Mouse (Mus musculus): ENCODE data around the gene Klhdc7a. TPM values are rescaled to one million over a fixed set of nuclear protein-coding genes. Genes with fewer than 3 reads are reported as not detected.

Gene Klhdc7a
- 0.49 and 0.96 TPM in 2 replicates for polyA plus RNA-seq (2012; rRNA removed)

DNA sequence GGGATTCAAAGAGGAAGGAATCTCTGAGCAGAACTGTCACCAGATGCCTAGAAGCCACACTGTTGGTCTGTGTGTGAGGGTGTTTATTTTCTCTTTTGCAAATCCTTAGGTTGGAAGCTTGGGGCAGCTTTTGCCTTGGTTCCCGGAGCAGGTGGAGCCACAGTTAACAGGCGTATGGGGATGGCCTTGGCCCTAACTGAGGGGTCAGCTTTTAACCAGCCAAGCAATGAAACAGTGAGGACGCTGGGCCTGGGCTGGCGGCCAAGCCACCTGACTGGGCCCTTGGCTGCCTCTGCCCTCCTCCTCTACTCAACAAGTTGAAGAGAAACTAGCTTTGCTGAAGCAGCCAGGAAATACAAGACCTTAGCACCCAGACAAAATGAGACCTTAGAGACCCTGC, at the start of gene Klhdc7a:
TSS of gene Klhdc7a (minus strand) at position 105 of the 400 bp plus-strand sequence.
- TF ChIP-seq CTCF (IDR thresholded peaks at IDR 0.05; ENCODE audit: borderline replicate concordance, extremely low read depth, insufficient read depth, insufficient read length) (no peak), POLR2A (IDR thresholded peaks at IDR 0.05; ENCODE audit: borderline replicate concordance, extremely low read depth, insufficient read depth, insufficient read length, poor library complexity, severe bottlenecking) (no peak)
- DNase-seq (ENCODE audit: low read depth) = peak; percentile 78

GRCm38 (mm10) chr4:140015916-140016315, 48.1 kb upstream of the Klhdc7a start:
- no peak for DNase-seq (ENCODE audit: low read depth)
- TF ChIP-seq POLR2A (IDR thresholded peaks at IDR 0.05; ENCODE audit: borderline replicate concordance, extremely low read depth, insufficient read depth, insufficient read length, poor library complexity, severe bottlenecking) (no peak), CTCF (IDR thresholded peaks at IDR 0.05; ENCODE audit: borderline replicate concordance, extremely low read depth, insufficient read depth, insufficient read length) (no peak)

DNA sequence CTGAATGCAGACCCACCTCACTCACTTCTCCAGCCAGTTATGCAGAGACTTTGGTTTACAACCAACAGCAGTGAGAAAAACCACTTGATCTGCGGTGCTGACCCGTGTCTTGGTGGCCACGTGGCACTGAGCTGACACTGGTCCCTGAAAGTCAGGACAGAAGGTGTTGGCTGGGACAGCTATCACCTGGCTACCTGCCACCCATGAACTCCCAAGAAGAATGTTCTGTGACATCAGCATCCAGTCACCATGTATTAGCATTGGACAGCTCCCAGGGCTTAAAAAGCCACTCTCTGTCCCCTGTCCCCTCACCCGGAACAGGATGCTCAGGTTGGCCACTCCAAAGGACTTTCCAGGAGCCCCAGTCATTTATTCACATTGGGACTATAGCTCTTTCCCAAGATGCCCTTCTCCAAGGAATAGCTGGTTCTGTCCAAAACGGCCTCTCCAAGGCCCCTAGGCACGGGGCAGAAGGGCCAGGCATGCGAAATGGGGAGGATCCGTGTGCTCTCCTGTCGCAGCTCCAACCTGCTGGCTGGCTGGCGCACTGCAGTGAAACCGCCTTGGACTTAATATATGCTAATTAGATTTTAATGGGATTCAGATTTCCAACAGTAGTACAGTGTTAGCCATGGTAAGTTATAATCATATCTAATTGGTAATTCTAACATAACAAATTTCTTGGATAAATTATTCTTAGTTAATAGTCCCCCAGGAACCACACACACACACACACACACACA, 43.1 kb upstream of the Klhdc7a start:
- TF ChIP-seq CTCF (IDR thresholded peaks at IDR 0.05; ENCODE audit: borderline replicate concordance, extremely low read depth, insufficient read depth, insufficient read length) (peak; percentile 62), POLR2A (IDR thresholded peaks at IDR 0.05; ENCODE audit: borderline replicate concordance, extremely low read depth, insufficient read depth, insufficient read length, poor library complexity, severe bottlenecking) (no peak)

DNA sequence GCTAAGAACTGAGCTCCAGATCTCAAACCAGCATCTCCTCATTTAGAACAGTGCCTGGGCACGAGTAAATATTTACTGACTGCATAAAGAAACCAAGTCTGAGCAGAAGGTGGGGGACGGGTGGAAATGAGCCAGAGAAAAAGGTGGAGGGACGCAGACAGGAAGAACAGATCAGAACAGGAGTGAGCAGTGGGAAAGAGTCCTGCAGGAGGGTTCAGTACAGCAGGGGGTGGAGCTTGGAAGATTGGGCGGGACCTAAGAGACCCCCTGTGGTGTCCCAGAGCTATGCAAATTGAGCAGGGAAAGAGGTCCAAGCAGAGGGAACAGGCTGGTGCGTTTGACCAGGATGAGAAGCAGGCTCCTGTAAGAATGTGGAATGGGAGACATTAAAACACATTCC, 37.1 kb upstream of the Klhdc7a start:
- DNase-seq (ENCODE audit: low read depth) = peak; percentile 41
- TF ChIP-seq POLR2A (IDR thresholded peaks at IDR 0.05; ENCODE audit: borderline replicate concordance, extremely low read depth, insufficient read depth, insufficient read length, poor library complexity, severe bottlenecking) (no peak), CTCF (IDR thresholded peaks at IDR 0.05; ENCODE audit: borderline replicate concordance, extremely low read depth, insufficient read depth, insufficient read length) (no peak)

More for the DNA sequence above, 43.1 kb upstream of the Klhdc7a start:
- peak; percentile 85 for DNase-seq (ENCODE audit: low read depth)

GRCm38 (mm10) chr4:140004170-140004569, 36.3 kb upstream of the Klhdc7a start:
- TF ChIP-seq CTCF (IDR thresholded peaks at IDR 0.05; ENCODE audit: borderline replicate concordance, extremely low read depth, insufficient read depth, insufficient read length) = no peak
- TF ChIP-seq POLR2A (IDR thresholded peaks at IDR 0.05; ENCODE audit: borderline replicate concordance, extremely low read depth, insufficient read depth, insufficient read length, poor library complexity, severe bottlenecking) = no peak
- DNase-seq (ENCODE audit: low read depth) = peak; percentile 60

DNA sequence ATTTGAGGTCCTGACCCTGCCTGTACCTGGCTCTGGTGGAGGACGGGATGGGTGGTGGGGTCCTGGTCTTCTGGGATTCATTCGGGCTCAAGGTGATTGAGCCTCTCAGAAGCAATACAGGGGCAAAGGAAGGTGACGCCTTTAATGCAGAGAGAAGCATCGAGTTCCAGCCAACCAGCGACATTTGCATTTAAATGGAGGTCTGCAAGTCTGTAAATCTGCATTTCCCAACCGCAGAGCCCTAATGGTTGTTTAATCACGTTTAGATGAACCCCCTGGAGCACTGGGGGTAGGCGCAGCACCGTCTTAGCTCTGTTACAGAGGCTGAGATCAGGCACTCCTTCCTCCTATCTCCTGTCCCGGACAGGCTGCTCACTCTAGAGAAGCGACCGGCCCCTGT, 34.2 kb upstream of the Klhdc7a start:
- TF ChIP-seq CTCF (IDR thresholded peaks at IDR 0.05; ENCODE audit: borderline replicate concordance, extremely low read depth, insufficient read depth, insufficient read length) (no peak), POLR2A (IDR thresholded peaks at IDR 0.05; ENCODE audit: borderline replicate concordance, extremely low read depth, insufficient read depth, insufficient read length, poor library complexity, severe bottlenecking) (no peak)
- peak; percentile 77 for DNase-seq (ENCODE audit: low read depth)

DNA sequence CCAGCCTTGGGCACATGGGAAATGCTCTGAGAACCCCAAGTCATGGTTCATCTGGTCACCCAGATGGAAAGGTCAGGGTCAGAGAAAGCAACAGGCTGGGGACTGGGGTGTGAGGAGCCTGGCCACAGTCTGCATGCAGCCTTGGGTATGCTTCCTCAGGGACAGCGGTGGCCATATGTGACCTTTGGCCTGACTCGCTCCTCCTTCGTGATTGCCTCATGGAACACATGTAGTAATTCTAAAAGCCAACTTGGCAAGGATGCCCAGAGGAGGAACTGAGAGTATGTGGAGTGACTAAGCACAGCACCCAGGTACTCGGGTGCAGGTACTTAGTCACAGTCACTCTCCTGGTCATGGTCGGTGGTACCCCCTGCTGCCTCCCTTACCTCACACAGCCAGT, 33.1 kb upstream of the Klhdc7a start:
- no peak for DNase-seq (ENCODE audit: low read depth)
- no peak for TF ChIP-seq CTCF (IDR thresholded peaks at IDR 0.05; ENCODE audit: borderline replicate concordance, extremely low read depth, insufficient read depth, insufficient read length)
- no peak for TF ChIP-seq POLR2A (IDR thresholded peaks at IDR 0.05; ENCODE audit: borderline replicate concordance, extremely low read depth, insufficient read depth, insufficient read length, poor library complexity, severe bottlenecking)

DNA sequence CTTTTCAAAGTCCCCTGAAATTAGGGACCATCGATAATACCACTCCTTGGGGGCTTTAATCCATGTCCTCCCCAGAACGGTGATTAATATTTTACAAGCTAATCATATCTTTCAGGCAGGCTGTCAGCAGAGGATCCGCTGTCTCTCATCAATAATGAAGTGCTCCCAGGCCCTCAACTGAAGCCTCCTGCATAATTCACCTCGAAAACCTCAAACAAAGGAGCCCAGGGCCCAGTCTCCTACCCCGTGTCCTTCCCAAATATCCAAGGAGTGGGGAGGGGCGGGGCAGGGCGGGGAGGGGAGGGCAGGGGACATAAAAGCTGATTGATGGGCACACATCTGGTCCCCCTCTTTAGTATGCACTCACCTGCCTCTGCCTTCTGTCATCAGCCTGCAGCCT, 31.2 kb upstream of the Klhdc7a start:
- DNase-seq (ENCODE audit: low read depth) = peak; percentile 52
- TF ChIP-seq POLR2A (IDR thresholded peaks at IDR 0.05; ENCODE audit: borderline replicate concordance, extremely low read depth, insufficient read depth, insufficient read length, poor library complexity, severe bottlenecking) = no peak
- no peak for TF ChIP-seq CTCF (IDR thresholded peaks at IDR 0.05; ENCODE audit: borderline replicate concordance, extremely low read depth, insufficient read depth, insufficient read length)

- DNase-seq (ENCODE audit: low read depth) = peak; percentile 83
- no peak for TF ChIP-seq POLR2A (IDR thresholded peaks at IDR 0.05; ENCODE audit: borderline replicate concordance, extremely low read depth, insufficient read depth, insufficient read length, poor library complexity, severe bottlenecking)
- TF ChIP-seq CTCF (IDR thresholded peaks at IDR 0.05; ENCODE audit: borderline replicate concordance, extremely low read depth, insufficient read depth, insufficient read length) = no peak
Observed at GRCm38 (mm10) chr4:139995659-139996058, 27.8 kb upstream of the Klhdc7a start.

GRCm38 (mm10) chr4:139993111-139993755, 25.4 kb upstream of the Klhdc7a start:
- TF ChIP-seq CTCF (IDR thresholded peaks at IDR 0.05; ENCODE audit: borderline replicate concordance, extremely low read depth, insufficient read depth, insufficient read length) (no peak), POLR2A (IDR thresholded peaks at IDR 0.05; ENCODE audit: borderline replicate concordance, extremely low read depth, insufficient read depth, insufficient read length, poor library complexity, severe bottlenecking) (no peak)
- DNase-seq (ENCODE audit: low read depth) = peak; percentile 85

- no peak for TF ChIP-seq CTCF (IDR thresholded peaks at IDR 0.05; ENCODE audit: borderline replicate concordance, extremely low read depth, insufficient read depth, insufficient read length)
- TF ChIP-seq POLR2A (IDR thresholded peaks at IDR 0.05; ENCODE audit: borderline replicate concordance, extremely low read depth, insufficient read depth, insufficient read length, poor library complexity, severe bottlenecking) = no peak
- DNase-seq (ENCODE audit: low read depth) = peak; percentile 63
Observed at GRCm38 (mm10) chr4:139986913-139987312, 19.1 kb upstream of the Klhdc7a start.
